In the genomic region with DNA sequence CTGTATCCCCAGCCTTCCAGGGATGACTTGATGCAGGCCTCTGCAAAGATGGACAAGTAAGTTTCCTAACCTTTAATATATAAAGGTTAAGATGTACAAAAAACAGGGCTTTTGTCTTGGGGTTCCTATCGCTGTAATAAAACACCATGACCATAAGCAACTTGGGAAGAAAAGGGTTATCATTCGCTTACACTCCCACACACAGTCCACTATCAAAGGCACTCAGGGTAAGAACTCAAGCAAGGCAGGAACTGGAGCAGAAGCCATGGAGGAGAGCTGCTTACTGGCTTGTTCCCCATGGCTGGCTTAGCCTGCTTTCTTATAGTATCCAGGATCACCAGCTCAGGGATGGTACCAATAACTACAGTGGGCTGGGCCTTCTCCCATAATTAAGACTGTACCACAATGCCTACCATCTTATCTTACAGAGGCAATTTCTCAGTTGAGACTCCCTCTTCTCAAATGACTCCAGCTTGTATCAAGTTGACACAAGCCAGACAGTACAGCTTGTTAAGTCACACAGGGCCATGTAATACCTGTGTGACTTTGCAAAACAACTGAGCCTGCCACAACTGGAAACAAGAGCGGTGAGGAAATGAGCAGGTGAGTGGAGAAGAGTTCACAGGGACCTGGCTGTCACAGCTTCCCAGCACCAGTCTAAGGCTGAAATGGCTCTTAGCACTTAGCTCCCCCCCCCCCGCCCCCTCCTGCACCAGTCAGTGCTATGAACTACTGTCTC, we compare ENCODE assay signal across 15 mouse cellular contexts.
"Had no signal": no experiment of that assay in that cellular context is flagged by ENCODE, and none has a peak within 500 bp of the region (broad histone marks: within the 10 kb centered on the region; RNA-seq: fewer than 3 reads in every experiment).

No protein-coding gene starts in this region.

- H3K4me1 ChIP-seq: limb, embryonic 12.5 days; neural tube, embryonic 13.5 days; stomach, embryonic 15.5 days had no signal

- H3K27ac ChIP-seq: limb, embryonic 12.5 days; midbrain, embryonic 12.5 days; neural tube, embryonic 13.5 days; stomach, embryonic 15.5 days had no signal

- H3K27me3 ChIP-seq: limb, embryonic 12.5 days; megakaryocyte, embryonic 14.5 days; midbrain, embryonic 12.5 days; neural tube, embryonic 13.5 days; stomach, embryonic 15.5 days had no signal

- H3K9me3 ChIP-seq: limb, embryonic 12.5 days; megakaryocyte, embryonic 14.5 days; midbrain, embryonic 12.5 days; neural tube, embryonic 13.5 days; stomach, embryonic 15.5 days had no signal

- H3K9ac ChIP-seq: limb, embryonic 12.5 days; midbrain, embryonic 12.5 days; neural tube, embryonic 13.5 days; stomach, embryonic 15.5 days had no signal

- ATAC-seq: intestine, embryonic 16.5 days; lung, postnatal 0 days; midbrain, embryonic 16.5 days had no signal

- DNase-seq: kidney, adult 2 months; kidney, postnatal 36 days; lung, adult 2 months; lung, postnatal 4 days; right cerebral cortex, postnatal 14 days; thymus, adult 2 months; thymus, postnatal 25 days had no signal

- H3K4me3 ChIP-seq: limb, embryonic 12.5 days; megakaryocyte, embryonic 14.5 days; midbrain, embryonic 12.5 days; neural tube, embryonic 13.5 days; stomach, embryonic 15.5 days had no signal

- H3K4me2 ChIP-seq: limb, embryonic 12.5 days; midbrain, embryonic 12.5 days; neural tube, embryonic 13.5 days; stomach, embryonic 15.5 days had no signal
